Mouse (Mus musculus): ENCODE measurements around the gene Osr1.

- TF ChIP-seq CTCF (conservative IDR thresholded peaks at IDR 0.05; ENCODE audit: low read length) (no peak), NANOG (IDR thresholded peaks at IDR 0.05; ENCODE audit: borderline replicate concordance, low read length) (no peak), POU5F1 (IDR thresholded peaks at IDR 0.05; ENCODE audit: borderline replicate concordance, low read length) (no peak)
Measured at GRCm38 (mm10) chr12:9598219-9598618, 28.3 kb downstream of the Osr1 start.
